In the genomic region with DNA sequence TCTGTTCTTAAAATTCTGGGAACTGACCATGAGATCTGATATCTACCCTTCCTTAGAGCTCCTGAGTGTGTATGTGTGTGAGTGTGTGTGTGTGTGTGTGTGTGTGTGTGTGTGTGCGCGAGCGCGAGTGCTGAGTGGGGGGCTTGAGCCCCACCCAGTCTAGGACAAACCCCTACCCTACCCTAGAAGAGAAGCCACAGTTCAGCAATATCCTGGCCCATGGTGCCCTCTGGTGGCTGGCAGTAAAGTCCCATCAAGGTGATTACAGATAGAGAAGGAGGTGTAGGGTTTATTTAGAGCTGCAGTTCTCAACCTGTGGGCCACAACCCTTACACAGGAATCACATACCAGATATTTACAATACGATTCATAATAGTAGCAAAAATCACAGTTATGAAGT, we compare ENCODE assay signal across 10 mouse cellular contexts. TPM values are rescaled to one million over a fixed set of nuclear protein-coding genes. Genes with fewer than 3 reads are reported as not detected.
DNase-seq lines count a peak whose midpoint lies in the region; ATAC-seq and TF ChIP-seq lines count a peak whose summit lies in the region.
"Had no signal": no experiment of that assay in that cellular context is flagged by ENCODE, and none has a peak within 500 bp of the region (broad histone marks: within the 10 kb centered on the region; RNA-seq: fewer than 3 reads in every experiment).

No protein-coding gene starts in this region.

- no peak overlapping the region for H3K9ac ChIP-seq in liver, embryonic 14.5 days (replicated peaks)

- no peak for TF ChIP-seq POLR2A in lung, adult 2 months (IDR thresholded peaks at IDR 0.05; ENCODE audit: borderline replicate concordance, extremely low read depth, low read depth, low read length)

- no peak overlapping the region for H3K27ac ChIP-seq in liver, embryonic 14.5 days

- whole genome bisulfite sequencing in lung, adult 2 months: 12% methylated on average over 5 of the region's 5 CpGs
- 12% methylated on average over 5 of the region's 5 CpGs for WGBS in liver, embryonic 14.5 days (ENCODE audit: insufficient replicate concordance)

- H3K4me1 ChIP-seq in lung, adult 2 months (ENCODE audit: control insufficient read depth, insufficient read depth, low read length): no peaks in the 10 kb centered on the region
- H3K4me1 ChIP-seq in liver, embryonic 14.5 days (replicated peaks; ENCODE audit: control insufficient read depth in 2 of 2, insufficient read depth in 2 of 2, low read length in 1 of 2): no peaks in the 10 kb centered on the region

- TF ChIP-seq CTCF in lung, adult 2 months (IDR thresholded peaks at IDR 0.05; ENCODE audit: insufficient read depth, low read length): peak; percentile 50
- peak; percentile 73 for TF ChIP-seq CTCF in liver, embryonic 14.5 days (IDR thresholded peaks at IDR 0.05; ENCODE audit: low read depth)

- no peak overlapping the region for H3K4me3 ChIP-seq in lung, adult 2 months (replicated peaks; ENCODE audit: extremely low read depth, low read depth, low read length)
- H3K4me3 ChIP-seq in liver, embryonic 14.5 days (ENCODE audit: insufficient read depth in 1 of 2, low read depth in 2 of 2, low read length in 2 of 2): no peak overlapping the region
- H3K4me3 ChIP-seq: erythroblast, embryonic 14.5 days; megakaryocyte, embryonic 14.5 days had no signal

- no peaks in the 10 kb centered on the region for H3K36me3 ChIP-seq in liver, embryonic 14.5 days (replicated peaks; ENCODE audit: control insufficient read depth, insufficient read depth, low read depth)

- ATAC-seq in liver, embryonic 14.5 days (ENCODE audit: insufficient read depth): no peak
- no peak for ATAC-seq in monocyte, adult 5-6 weeks (replicated peaks; ENCODE audit: insufficient number of reproducible peaks, low FRiP score, low TSS enrichment, poor library complexity, severe bottlenecking)

- TF ChIP-seq EP300 in liver, embryonic 14.5 days (IDR thresholded peaks at IDR 0.05; ENCODE audit: low read depth): no peak

- peak; percentile 12 for DNase-seq in lung, adult 2 months
- no peak for DNase-seq in lung, postnatal 25 days (ENCODE audit: low spot score)
- DNase-seq in ZHBTc4 (ENCODE audit: low read depth, low spot score): peak; percentile 57
- peak; percentile 40 for DNase-seq in embryo, embryonic 9.5 days (ENCODE audit: extremely low spot score)
- DNase-seq in induced T-regulatory cell, adult 2 months (ENCODE audit: low read depth): peak; percentile 50
- DNase-seq in liver, embryonic 14.5 days (ENCODE audit: low read depth in 3 of 3, low spot score in 3 of 3): no peak
- DNase-seq in retina, embryonic 14.5 days (ENCODE audit: low spot score): peak; percentile 77

- H3K9me3 ChIP-seq in liver, embryonic 14.5 days (ENCODE audit: control insufficient read depth, low read length): no peaks in the 10 kb centered on the region

- H3K27me3 ChIP-seq in liver, embryonic 14.5 days (ENCODE audit: control insufficient read depth, insufficient read depth, low read length): no peaks in the 10 kb centered on the region

- H3K4me2 ChIP-seq in liver, embryonic 14.5 days (ENCODE audit: low read depth): no peak overlapping the region

RNA-seq across cellular contexts. Expression of a gene that starts 7.6 kb away (rescaled TPM):
- polyA plus RNA-seq in lung, adult 2 months (2012; rRNA removed): 33.1 and 38.4 TPM in 2 replicates
- polyA plus RNA-seq in liver, embryonic 14.5 days (2012; rRNA removed): 16.0 and 20.5 TPM in 2 replicates
- polyA plus RNA-seq in liver, embryonic 14.5 days (2014; fragmentation: Nextera tagmentation; extraction: Ambion mirVana): 28.3 and 34.4 TPM in 2 replicates
- total RNA-seq in monocyte, adult 5-6 weeks (2017): 32.8 to 45.3 TPM (median 37.6 TPM) in 3 replicates

RNA-seq across cellular contexts. Expression of a gene that starts 11.3 kb away (rescaled TPM):
- polyA plus RNA-seq in lung, adult 2 months (2012; rRNA removed): 0.03 and 0.14 TPM in 2 replicates
- 6.0 and 6.7 TPM in 2 replicates for polyA plus RNA-seq in liver, embryonic 14.5 days (2012; rRNA removed)
- 15.5 and 16.9 TPM in 2 replicates for polyA plus RNA-seq in liver, embryonic 14.5 days (2014; fragmentation: Nextera tagmentation; extraction: Ambion mirVana)
- not detected in 3 replicates for total RNA-seq in monocyte, adult 5-6 weeks (2017)
- polyA plus RNA-seq: erythroblast, embryonic 14.5 days had no signal

Comparison
In these comparisons a context has a peak if more than half of its experiments do, and no peak if none do; other contexts are left out.
1. DNase-seq: peak in lung, adult 2 months (single experiment), ZHBTc4 (single experiment), embryo, embryonic 9.5 days (single experiment), induced T-regulatory cell, adult 2 months (single experiment) and retina, embryonic 14.5 days (single experiment); none in lung, postnatal 25 days (single experiment) and liver, embryonic 14.5 days (0 of 3).